ENCODE assay signal across 9 mouse cellular contexts in genomic region chr6:52202362-52203120, GRCm38 (mm10). TPM values are rescaled to one million over a fixed set of nuclear protein-coding genes. Genes with fewer than 3 reads are reported as not detected.
DNase-seq lines count a peak whose midpoint lies in the region; ATAC-seq and TF ChIP-seq lines count a peak whose summit lies in the region.
"Had no signal": no experiment of that assay in that cellular context is flagged by ENCODE, and none has a peak within 500 bp of the region (broad histone marks: within the 10 kb centered on the region; RNA-seq: fewer than 3 reads in every experiment).

No protein-coding gene starts in this region.

- H3K27ac ChIP-seq in lung, embryonic 15.5 days = peak overlapping the region; percentile 91
- peak overlapping the region; percentile 88 for H3K27ac ChIP-seq in hindbrain, embryonic 14.5 days
- no peak overlapping the region for H3K27ac ChIP-seq in limb, embryonic 15.5 days
- H3K27ac ChIP-seq in stomach, postnatal 0 days (replicated peaks) = peak overlapping the region; percentile 86

- peaks cover 90% of the 10 kb centered on the region for H3K27me3 ChIP-seq in lung, embryonic 15.5 days
- peaks cover 91% of the 10 kb centered on the region for H3K27me3 ChIP-seq in hindbrain, embryonic 14.5 days (ENCODE audit: control insufficient read depth, insufficient read depth, low read length)
- H3K27me3 ChIP-seq in limb, embryonic 15.5 days = peaks cover 71% of the 10 kb centered on the region
- peaks cover 2% of the 10 kb centered on the region; the same call in 1 of the 2 replicates for H3K27me3 ChIP-seq in stomach, postnatal 0 days (ENCODE audit: control insufficient read depth, insufficient read depth, low read length)

- H3K9ac ChIP-seq in lung, embryonic 15.5 days = peak overlapping the region; percentile 97
- H3K9ac ChIP-seq in hindbrain, embryonic 14.5 days = peak overlapping the region; percentile 61
- no peak overlapping the region for H3K9ac ChIP-seq in limb, embryonic 15.5 days
- peak overlapping the region; percentile 92 for H3K9ac ChIP-seq in stomach, postnatal 0 days (ENCODE audit: low read length)

- H3K4me3 ChIP-seq in lung, embryonic 15.5 days = peak overlapping the region; percentile 74
- H3K4me3 ChIP-seq in hindbrain, embryonic 14.5 days (replicated peaks; ENCODE audit: low read length) = peak overlapping the region; percentile 50
- peak overlapping the region; percentile 49 for H3K4me3 ChIP-seq in limb, embryonic 15.5 days
- H3K4me3 ChIP-seq in stomach, postnatal 0 days (ENCODE audit: low read depth, low read length) = peak overlapping the region; percentile 73

- no peak for TF ChIP-seq CTCF in stomach, postnatal 0 days (IDR thresholded peaks at IDR 0.05; ENCODE audit: low read depth)

- no peak for DNase-seq in lung, postnatal 25 days (ENCODE audit: low spot score)
- no peak for DNase-seq in hindbrain, embryonic 14.5 days (ENCODE audit: low spot score)
- DNase-seq in stomach, postnatal 0 days (ENCODE audit: low spot score) = no peak
- no peak for DNase-seq in right cerebral cortex, adult 2 months (ENCODE audit: low spot score in 2 of 2)
- DNase-seq: cerebellum, adult 11 months had no signal

- peaks cover 10% of the 10 kb centered on the region; the same call in 1 of the 2 replicates for H3K4me1 ChIP-seq in lung, embryonic 15.5 days
- no peaks in the 10 kb centered on the region for H3K4me1 ChIP-seq in hindbrain, embryonic 14.5 days (replicated peaks; ENCODE audit: control insufficient read depth, insufficient read depth, low read length)
- H3K4me1 ChIP-seq in limb, embryonic 15.5 days = peaks cover 37% of the 10 kb centered on the region
- no peaks in the 10 kb centered on the region for H3K4me1 ChIP-seq in stomach, postnatal 0 days (replicated peaks; ENCODE audit: control insufficient read depth, insufficient read depth)

- H3K4me2 ChIP-seq in lung, embryonic 15.5 days = peak overlapping the region; percentile 66
- peak overlapping the region; percentile 81 for H3K4me2 ChIP-seq in hindbrain, embryonic 14.5 days (replicated peaks)
- H3K4me2 ChIP-seq in limb, embryonic 15.5 days = peak overlapping the region; percentile 95; the same call in 1 of the 2 replicates
- H3K4me2 ChIP-seq in stomach, postnatal 0 days (replicated peaks; ENCODE audit: low read depth) = peak overlapping the region; percentile 76

- H3K9me3 ChIP-seq in lung, embryonic 15.5 days = no peaks in the 10 kb centered on the region
- H3K9me3 ChIP-seq in hindbrain, embryonic 14.5 days (ENCODE audit: control insufficient read depth, low read length) = no peaks in the 10 kb centered on the region
- H3K9me3 ChIP-seq in limb, embryonic 15.5 days = no peaks in the 10 kb centered on the region
- H3K9me3 ChIP-seq in stomach, postnatal 0 days (ENCODE audit: control insufficient read depth, low read length) = no peaks in the 10 kb centered on the region

- ATAC-seq in lung, embryonic 15.5 days (ENCODE audit: borderline replicate concordance, extremely low read depth, low FRiP score, low TSS enrichment) = no peak
- no peak for ATAC-seq in hindbrain, embryonic 14.5 days (ENCODE audit: low FRiP score)
- ATAC-seq in limb, embryonic 15.5 days (ENCODE audit: insufficient number of reproducible peaks, low FRiP score, low TSS enrichment, low read depth) = no peak
- ATAC-seq in stomach, postnatal 0 days (ENCODE audit: low FRiP score, low TSS enrichment) = no peak
- no peak for ATAC-seq in erythroid progenitor cell, adult 5-6 weeks (replicated peaks; ENCODE audit: low FRiP score, poor library complexity, severe bottlenecking)

- H3K36me3 ChIP-seq in lung, embryonic 15.5 days = no peaks in the 10 kb centered on the region
- no peaks in the 10 kb centered on the region for H3K36me3 ChIP-seq in hindbrain, embryonic 14.5 days (replicated peaks; ENCODE audit: control insufficient read depth, insufficient read depth)
- peaks cover 8% of the 10 kb centered on the region; the same call in 1 of the 2 replicates for H3K36me3 ChIP-seq in limb, embryonic 15.5 days
- H3K36me3 ChIP-seq in stomach, postnatal 0 days (ENCODE audit: control insufficient read depth, insufficient read depth, low read length) = no peaks in the 10 kb centered on the region

- TF ChIP-seq EP300 in stomach, postnatal 0 days (optimal IDR thresholded peaks at IDR 0.05) = no peak

- WGBS in lung, embryonic 15.5 days = 5% methylated on average over 22 of the region's 22 CpGs
- 4% methylated on average over 22 of the region's 22 CpGs for WGBS in hindbrain, embryonic 14.5 days
- 61% methylated on average over 22 of the region's 22 CpGs for WGBS in limb, embryonic 15.5 days
- 27% methylated on average over 22 of the region's 22 CpGs for WGBS in stomach, postnatal 0 days

RNA-seq across cellular contexts. Expression of gene Hoxa5, which starts 1.8 kb away (rescaled TPM):
- polyA plus RNA-seq in lung, embryonic 15.5 days (2015; fragmentation: Nextera tagmentation; extraction: Ambion mirVana) = 48.2 and 48.7 TPM in 2 replicates
- 175 and 180 TPM in 2 replicates for polyA plus RNA-seq in hindbrain, embryonic 14.5 days (2014; fragmentation: Nextera tagmentation; extraction: Ambion mirVana)
- polyA plus RNA-seq in limb, embryonic 15.5 days (2015; fragmentation: Nextera tagmentation; extraction: Ambion mirVana) = 1.7 and 2.1 TPM in 2 replicates
- polyA plus RNA-seq in stomach, postnatal 0 days (2015; fragmentation: Nextera tagmentation; extraction: Ambion mirVana) = 8.4 and 8.9 TPM in 2 replicates
- not detected in 2 replicates for total RNA-seq in erythroid progenitor cell, adult 5-6 weeks (2015; ENCODE audit: low replicate concordance)
- not detected in 2 replicates for total RNA-seq in erythroid progenitor cell, adult 5-6 weeks (2017; ENCODE audit: low replicate concordance)
- total RNA-seq: monocyte, adult 5-6 weeks had no signal

RNA-seq across cellular contexts. Expression of gene Hoxa6, which starts 6.0 kb away (rescaled TPM):
- 2.9 and 3.1 TPM in 2 replicates for polyA plus RNA-seq in lung, embryonic 15.5 days (2015; fragmentation: Nextera tagmentation; extraction: Ambion mirVana)
- polyA plus RNA-seq in hindbrain, embryonic 14.5 days (2014; fragmentation: Nextera tagmentation; extraction: Ambion mirVana) = 25.4 and 29.8 TPM in 2 replicates
- 0.41 and 1.1 TPM in 2 replicates for polyA plus RNA-seq in limb, embryonic 15.5 days (2015; fragmentation: Nextera tagmentation; extraction: Ambion mirVana)
- polyA plus RNA-seq in stomach, postnatal 0 days (2015; fragmentation: Nextera tagmentation; extraction: Ambion mirVana) = 0.33 and 0.80 TPM in 2 replicates
- not detected in 2 replicates for total RNA-seq in erythroid progenitor cell, adult 5-6 weeks (2015; ENCODE audit: low replicate concordance)
- total RNA-seq in erythroid progenitor cell, adult 5-6 weeks (2017; ENCODE audit: low replicate concordance) = not detected in 2 replicates
- total RNA-seq: monocyte, adult 5-6 weeks had no signal

RNA-seq across cellular contexts. Expression of gene Hoxa3, which starts 10.6 kb away (rescaled TPM):
- 7.5 and 9.4 TPM in 2 replicates for polyA plus RNA-seq in lung, embryonic 15.5 days (2015; fragmentation: Nextera tagmentation; extraction: Ambion mirVana)
- polyA plus RNA-seq in hindbrain, embryonic 14.5 days (2014; fragmentation: Nextera tagmentation; extraction: Ambion mirVana) = 21.7 and 24.9 TPM in 2 replicates
- 2.2 and 2.5 TPM in 2 replicates for polyA plus RNA-seq in limb, embryonic 15.5 days (2015; fragmentation: Nextera tagmentation; extraction: Ambion mirVana)
- 2.8 and 2.9 TPM in 2 replicates for polyA plus RNA-seq in stomach, postnatal 0 days (2015; fragmentation: Nextera tagmentation; extraction: Ambion mirVana)
- total RNA-seq in erythroid progenitor cell, adult 5-6 weeks (2015; ENCODE audit: low replicate concordance) = not detected in 2 replicates
- total RNA-seq in erythroid progenitor cell, adult 5-6 weeks (2017; ENCODE audit: low replicate concordance) = 0.45 TPM in 1 of 2 replicates, not detected in the other
- total RNA-seq: monocyte, adult 5-6 weeks had no signal

RNA-seq across cellular contexts. Expression of gene Gm28308, which starts 10.6 kb away (rescaled TPM):
- not detected in 2 replicates for polyA plus RNA-seq in lung, embryonic 15.5 days (2015; fragmentation: Nextera tagmentation; extraction: Ambion mirVana)
- not detected in 2 replicates for polyA plus RNA-seq in hindbrain, embryonic 14.5 days (2014; fragmentation: Nextera tagmentation; extraction: Ambion mirVana)
- polyA plus RNA-seq in limb, embryonic 15.5 days (2015; fragmentation: Nextera tagmentation; extraction: Ambion mirVana) = 0.70 TPM in 1 of 2 replicates, not detected in the other
- 0.21 TPM in 1 of 2 replicates, not detected in the other for polyA plus RNA-seq in stomach, postnatal 0 days (2015; fragmentation: Nextera tagmentation; extraction: Ambion mirVana)
- not detected in 2 replicates for total RNA-seq in erythroid progenitor cell, adult 5-6 weeks (2015; ENCODE audit: low replicate concordance)
- not detected in 2 replicates for total RNA-seq in erythroid progenitor cell, adult 5-6 weeks (2017; ENCODE audit: low replicate concordance)

RNA-seq across cellular contexts. Expression of gene Hoxa4, which starts 11.0 kb away (rescaled TPM):
- polyA plus RNA-seq in lung, embryonic 15.5 days (2015; fragmentation: Nextera tagmentation; extraction: Ambion mirVana) = 4.1 and 4.2 TPM in 2 replicates
- polyA plus RNA-seq in hindbrain, embryonic 14.5 days (2014; fragmentation: Nextera tagmentation; extraction: Ambion mirVana) = 19.7 and 22.5 TPM in 2 replicates
- 0.52 and 0.63 TPM in 2 replicates for polyA plus RNA-seq in limb, embryonic 15.5 days (2015; fragmentation: Nextera tagmentation; extraction: Ambion mirVana)
- 2.5 and 2.6 TPM in 2 replicates for polyA plus RNA-seq in stomach, postnatal 0 days (2015; fragmentation: Nextera tagmentation; extraction: Ambion mirVana)
- not detected in 2 replicates for total RNA-seq in erythroid progenitor cell, adult 5-6 weeks (2015; ENCODE audit: low replicate concordance)
- total RNA-seq in erythroid progenitor cell, adult 5-6 weeks (2017; ENCODE audit: low replicate concordance) = not detected in 2 replicates
- total RNA-seq: monocyte, adult 5-6 weeks had no signal
